Mouse (Mus musculus) liver, embryonic 16.5 days (tissue): Measurements from ENCODE around the gene Pnpla8. TPM values are rescaled to one million over a fixed set of nuclear protein-coding genes. Genes with fewer than 3 reads are reported as not detected.

Experiments used
- ATAC-seq: fragments of 200-750 bp; cut with Nextera tagmentation; 2 replicates; pipeline ENCODE4 v1.8.0; 2017; ENCODE audit warnings: low read depth, mild to moderate bottlenecking, moderate number of reproducible peaks, moderate library complexity
- H3K27ac ChIP-seq: fragments of 300-500 bp; sonication (generic); 2 replicates; pipeline ENCODE4 v1.5.1; 2014; ENCODE audit warnings: mild to moderate bottlenecking, low read length
- H3K27me3 ChIP-seq: fragments of 300-500 bp; sonication (generic); 2 replicates; pipeline ENCODE4 v1.6.1; 2014; ENCODE audit warnings: low read depth, low read length, mixed read lengths; ENCODE audit not compliant: control insufficient read depth, insufficient read depth
- H3K36me3 ChIP-seq: fragments of 300-500 bp; sonication (generic); 2 replicates; pipeline ENCODE4 v1.6.1; 2014; ENCODE audit warnings: mild to moderate bottlenecking; ENCODE audit not compliant: control insufficient read depth, insufficient read depth
- H3K4me1 ChIP-seq: fragments of 300-500 bp; sonication (generic); 2 replicates; pipeline ENCODE4 v1.6.1; 2014; ENCODE audit warnings: low read depth, low read length, mixed read lengths; ENCODE audit not compliant: control insufficient read depth
- H3K4me2 ChIP-seq: fragments of 300-500 bp; sonication (generic); 2 replicates; pipeline ENCODE4 v1.6.1; 2014; ENCODE audit warnings: low read depth, low read length, mixed read lengths
- H3K4me3 ChIP-seq: fragments of 300-500 bp; sonication (generic); 2 replicates; pipeline ENCODE4 v1.5.1; 2014; ENCODE audit warnings: low read depth, mild to moderate bottlenecking, low read length
- H3K9ac ChIP-seq: fragments of 300-500 bp; sonication (generic); 2 replicates; pipeline ENCODE4 v1.6.1; 2014; ENCODE audit warnings: low read depth, low read length
- H3K9me3 ChIP-seq: fragments of 300-500 bp; sonication (generic); replicated peaks from 2 replicates; pipeline ENCODE4 v1.6.1; 2016; ENCODE audit warnings: low read length; ENCODE audit not compliant: control insufficient read depth
- WGBS: fragments of 180-500 bp; shearing (Covaris S2); extraction: QIAGEN DNeasy Blood & Tissue Kit; methylation state at CpG from one replicate; pipeline ENCODE4 v1.1.7; 2014; ENCODE audit not compliant: insufficient replicate concordance; 5-methylcytosine and 5-hydroxymethylcytosine counted together
- microRNA-seq: library from miRNA; unstranded; fragments of <30 nt; microRNA quantifications from one replicate; pipeline ENCODE4, GENCODE M21; 2016
- polyA plus RNA-seq: library from polyadenylated mRNA; unstranded; fragments of >200 nt; fragmentation: Nextera tagmentation; extraction: Ambion mirVana; gene quantifications from 2 replicates; pipeline ENCODE4 v1.2.1, GENCODE M21; 2015

Gene Pnpla8
- polyA plus RNA-seq, 1 experiment from 2014 or later = 27.4 TPM

DNA sequence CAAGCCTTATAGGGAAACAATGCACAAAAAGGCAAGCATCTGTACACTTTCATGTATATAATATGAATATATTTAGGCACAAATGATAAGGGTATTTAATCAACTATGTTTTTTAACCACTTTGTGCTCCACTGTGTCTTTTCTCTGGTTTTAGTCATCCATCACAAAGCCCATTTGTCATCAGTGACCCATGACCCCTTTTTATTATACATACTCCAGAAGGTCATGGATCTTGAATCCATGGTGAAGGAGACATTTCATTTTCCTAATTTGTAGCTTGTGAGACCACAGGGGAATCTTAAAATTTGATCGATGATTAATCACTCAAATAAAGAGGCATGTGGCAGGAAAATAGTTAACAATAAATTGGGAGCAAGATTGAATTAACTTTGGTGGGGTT is 136.7 kb downstream of the Pnpla8 start:
- no peak overlapping the region for H3K9ac ChIP-seq
- no peak overlapping the region for H3K4me3 ChIP-seq
- no peak overlapping the region for H3K27ac ChIP-seq
- H3K4me2 ChIP-seq = no peak overlapping the region
- H3K9me3 ChIP-seq = no peaks in the 10 kb centered on the region
- ATAC-seq = no peak
- no peaks in the 10 kb centered on the region for H3K4me1 ChIP-seq
- no peaks in the 10 kb centered on the region for H3K27me3 ChIP-seq
- no peaks in the 10 kb centered on the region for H3K36me3 ChIP-seq
- WGBS = 68% methylated on average over 1 of the region's 1 CpGs

DNA sequence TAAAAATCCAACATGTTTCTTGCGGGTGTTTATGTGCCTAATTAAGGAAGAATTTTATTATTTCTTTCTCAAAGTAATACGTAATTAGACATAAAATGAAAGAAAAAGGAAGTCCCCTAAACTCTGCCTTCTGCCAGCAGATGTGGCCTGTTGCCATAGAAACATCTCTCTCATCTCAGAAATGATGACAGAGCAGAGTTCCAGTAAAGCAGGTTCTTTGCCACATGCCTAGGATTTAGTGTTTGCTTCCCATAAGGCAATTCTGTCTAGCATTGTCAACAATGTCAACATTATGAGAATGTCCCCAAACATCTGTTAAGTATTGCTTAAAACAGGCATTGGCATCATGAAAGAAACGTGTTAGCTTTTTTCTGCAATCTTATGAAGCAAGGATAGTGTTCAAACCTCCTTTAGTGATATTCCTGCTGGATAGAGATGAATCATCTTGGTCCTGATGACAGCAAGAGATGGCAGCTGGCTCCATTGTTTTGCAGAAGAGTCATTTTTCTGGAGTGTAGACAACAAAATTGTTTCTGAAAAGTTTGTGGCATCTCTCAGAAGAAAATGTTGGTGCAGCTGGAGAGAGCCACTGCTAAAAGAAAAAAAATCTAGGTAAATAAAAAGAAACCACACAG is 150.0 kb downstream of the Pnpla8 start:
- Histone ChIP-seq H3K36me3 (no peaks in the 10 kb centered on the region), H3K9ac (no peak overlapping the region), H3K27me3 (no peaks in the 10 kb centered on the region), H3K4me3 (no peak overlapping the region), H3K4me2 (no peak overlapping the region), H3K27ac (no peak overlapping the region), H3K9me3 (no peaks in the 10 kb centered on the region), H3K4me1 (no peaks in the 10 kb centered on the region)
- no peak for ATAC-seq
- 47% methylated on average over 3 of the region's 3 CpGs for WGBS

Small RNA genes within 50 kb of the gene (microRNA-seq; reads per million reads assigned to microRNA genes)
- 0.74 reads per million for gene Mir5627

Other genes starting within 250 kb of the Pnpla8 start
- gene Dnajb9, start 11.0 kb upstream of the Pnpla8 start, polyA plus RNA-seq = 20.2 and 22.3 TPM in 2 replicates
- 0.13 and 0.14 TPM in 2 replicates for gene Nrcam, start 107.5 kb downstream of the Pnpla8 start, polyA plus RNA-seq